Comparison of ENCODE assay signal across 8 mouse cellular contexts in genomic region chr11:26209811-26210581, GRCm38 (mm10). TPM values are rescaled to one million over a fixed set of nuclear protein-coding genes. Genes with fewer than 3 reads are reported as not detected.
DNase-seq lines count a peak whose midpoint lies in the region; ATAC-seq lines count a peak whose summit lies in the region.

No protein-coding gene starts in this region.

- H3K4me3 ChIP-seq in erythroblast, embryonic 14.5 days (replicated peaks): peak overlapping the region; percentile 62
- peak overlapping the region; percentile 61 for H3K4me3 ChIP-seq in embryonic facial prominence, embryonic 12.5 days
- peak overlapping the region; percentile 55 for H3K4me3 ChIP-seq in midbrain, embryonic 16.5 days (ENCODE audit: low read depth, low read length)

- peak overlapping the region; percentile 57 for H3K4me2 ChIP-seq in embryonic facial prominence, embryonic 12.5 days (replicated peaks)
- H3K4me2 ChIP-seq in midbrain, embryonic 16.5 days (ENCODE audit: low read length): peak overlapping the region; percentile 86

- H3K4me1 ChIP-seq in erythroblast, embryonic 14.5 days (ENCODE audit: control insufficient read depth): peaks cover 4% of the 10 kb centered on the region
- no peaks in the 10 kb centered on the region for H3K4me1 ChIP-seq in embryonic facial prominence, embryonic 12.5 days
- H3K4me1 ChIP-seq in midbrain, embryonic 16.5 days (ENCODE audit: control insufficient read depth, insufficient read depth, low read length): peaks cover 5% of the 10 kb centered on the region

- H3K36me3 ChIP-seq in erythroblast, embryonic 14.5 days (ENCODE audit: control insufficient read depth): no peaks in the 10 kb centered on the region
- no peaks in the 10 kb centered on the region for H3K36me3 ChIP-seq in embryonic facial prominence, embryonic 12.5 days
- no peaks in the 10 kb centered on the region for H3K36me3 ChIP-seq in midbrain, embryonic 16.5 days (ENCODE audit: control insufficient read depth, insufficient read depth, low read length)
- no peaks in the 10 kb centered on the region for H3K36me3 ChIP-seq in splenic B cell, adult 2 months (ENCODE audit: control insufficient read depth, insufficient read depth, low read length, poor library complexity, severe bottlenecking)

- peaks cover 14% of the 10 kb centered on the region for H3K27me3 ChIP-seq in erythroblast, embryonic 14.5 days (ENCODE audit: control insufficient read depth)
- no peaks in the 10 kb centered on the region for H3K27me3 ChIP-seq in embryonic facial prominence, embryonic 12.5 days
- H3K27me3 ChIP-seq in midbrain, embryonic 16.5 days (ENCODE audit: control insufficient read depth, insufficient read depth, low read depth, low read length): no peaks in the 10 kb centered on the region
- no peaks in the 10 kb centered on the region for H3K27me3 ChIP-seq in splenic B cell, adult 2 months (ENCODE audit: control insufficient read depth, insufficient read depth, low read length, poor library complexity, severe bottlenecking)

- no peak for ATAC-seq in erythroblast, adult 5-6 weeks (replicated peaks; ENCODE audit: low FRiP score, poor library complexity, severe bottlenecking)
- ATAC-seq in embryonic facial prominence, embryonic 12.5 days (ENCODE audit: insufficient number of reproducible peaks, insufficient read depth, low FRiP score, low TSS enrichment): peak; percentile 94
- ATAC-seq in midbrain, embryonic 16.5 days: peak; percentile 97

- no peaks in the 10 kb centered on the region for H3K9me3 ChIP-seq in erythroblast, embryonic 14.5 days (ENCODE audit: control insufficient read depth, low read length)
- no peaks in the 10 kb centered on the region for H3K9me3 ChIP-seq in embryonic facial prominence, embryonic 12.5 days
- H3K9me3 ChIP-seq in midbrain, embryonic 16.5 days (replicated peaks; ENCODE audit: control insufficient read depth, low read length, poor library complexity, severe bottlenecking): no peaks in the 10 kb centered on the region

- peak overlapping the region; percentile 91 for H3K9ac ChIP-seq in embryonic facial prominence, embryonic 12.5 days
- peak overlapping the region; percentile 99 for H3K9ac ChIP-seq in midbrain, embryonic 16.5 days (ENCODE audit: low read depth, low read length)

- peak overlapping the region; percentile 97 for H3K27ac ChIP-seq in embryonic facial prominence, embryonic 12.5 days
- peak overlapping the region; percentile 99 for H3K27ac ChIP-seq in midbrain, embryonic 16.5 days (ENCODE audit: low read length)

- peak; percentile 15 to 36 for DNase-seq in heart, adult 9 months (ENCODE audit: low spot score in 2 of 2)
- DNase-seq in kidney, adult 9 months: peak; percentile 86
- DNase-seq in liver: peak; percentile 63
- DNase-seq in splenic B cell, adult 2 months (ENCODE audit: low read depth, low spot score): peak; percentile 49

- WGBS in embryonic facial prominence, embryonic 12.5 days: under 1% methylated on average over 39 of the region's 73 CpGs
- WGBS in midbrain, embryonic 16.5 days: under 1% methylated on average over 53 of the region's 73 CpGs

RNA-seq across cellular contexts. Expression of gene 5730522E02Rik, which starts 0.6 kb away (rescaled TPM):
- polyA plus RNA-seq in erythroblast, embryonic 14.5 days (2012): not detected in 2 replicates
- total RNA-seq in erythroblast, adult 5-6 weeks (2015; ENCODE audit: low replicate concordance): not detected in 2 replicates
- total RNA-seq in erythroblast, adult 5-6 weeks (2017; ENCODE audit: low replicate concordance): not detected in 2 replicates
- 10.6 and 11.2 TPM in 2 replicates for polyA plus RNA-seq in embryonic facial prominence, embryonic 12.5 days (2016; fragmentation: Nextera tagmentation; extraction: Ambion mirVana)
- polyA plus RNA-seq in midbrain, embryonic 16.5 days (2015; fragmentation: Nextera tagmentation; extraction: Ambion mirVana): 12.8 and 17.4 TPM in 2 replicates

Comparison
In these comparisons a context has a peak if more than half of its experiments do, and no peak if none do; other contexts are left out.
1. DNase-seq: peak in every context shown above with its lines; median percentile 86 in kidney, adult 9 months; 63 in liver; 49 in splenic B cell, adult 2 months; 26 in heart, adult 9 months.
2. RNA of gene 5730522E02Rik, which starts 0.6 kb away (polyA plus RNA-seq): 12.8 to 17.4 TPM in midbrain, embryonic 16.5 days and 10.6 to 11.2 TPM in embryonic facial prominence, embryonic 12.5 days; not detected in erythroblast, embryonic 14.5 days; every median in the first group is over 10 times any median in the second.
3. Peak in every context shown above with its lines, with median percentiles within 50 percentile points of each other: H3K4me3 ChIP-seq.